Mouse (Mus musculus) lung, postnatal 0 days (tissue): ENCODE results near the gene Clip2. TPM values are rescaled to one million over a fixed set of nuclear protein-coding genes. Genes with fewer than 3 reads are reported as not detected.

Experiments used
- ATAC-seq: fragments of 200-750 bp; cut with Nextera tagmentation; 2 replicates; pipeline ENCODE4 v1.8.0; 2017; ENCODE audit warnings: moderate library complexity
- DNase-seq: peaks from one replicate; pipeline ENCODE4 v3.0.0-alpha.2; 2016; ENCODE audit warnings: low spot score
- H3K27ac ChIP-seq: fragments of 300-500 bp; sonication (generic); 2 replicates; pipeline ENCODE4 v1.5.1; 2014; ENCODE audit warnings: antibody characterized with exemption, mild to moderate bottlenecking, low read length, mixed read lengths
- H3K27me3 ChIP-seq: fragments of 300-500 bp; sonication (generic); replicated peaks from 2 replicates; pipeline ENCODE4 v1.6.1; 2014; ENCODE audit warnings: low read length, mixed read lengths; ENCODE audit not compliant: insufficient read depth
- H3K36me3 ChIP-seq: fragments of 300-500 bp; sonication (generic); 2 replicates; pipeline ENCODE4 v1.6.1; 2014; ENCODE audit warnings: low read length, mixed read lengths; ENCODE audit not compliant: insufficient read depth
- H3K4me1 ChIP-seq: fragments of 300-500 bp; sonication (generic); 2 replicates; pipeline ENCODE4 v1.6.1; 2014; ENCODE audit warnings: antibody characterized with exemption, low read depth, low read length, mixed read lengths; ENCODE audit not compliant: insufficient read depth
- H3K4me2 ChIP-seq: fragments of 300-500 bp; sonication (generic); replicated peaks from 2 replicates; pipeline ENCODE4 v1.6.1; 2014; ENCODE audit warnings: low read depth, mild to moderate bottlenecking, low read length, moderate library complexity, mixed read lengths
- H3K4me3 ChIP-seq: fragments of 300-500 bp; sonication (generic); 2 replicates; pipeline ENCODE4 v1.5.1; 2014; ENCODE audit warnings: low read depth, low read length
- H3K9ac ChIP-seq: fragments of 300-500 bp; sonication (generic); replicated peaks from 2 replicates; pipeline ENCODE4 v1.6.1; 2014; ENCODE audit warnings: low read depth, mild to moderate bottlenecking
- H3K9me3 ChIP-seq: fragments of 300-500 bp; sonication (generic); 2 replicates; pipeline ENCODE4 v1.6.1; 2016; ENCODE audit warnings: low read length, mixed read lengths
- CTCF ChIP-seq: IDR thresholded peaks from 2 replicates; pipeline ENCODE4 v1.5.1; 2016; ENCODE audit warnings: antibody characterized with exemption, mild to moderate bottlenecking
- EP300 ChIP-seq: IDR thresholded peaks from 2 replicates; pipeline ENCODE4 v1.6.1; 2016; ENCODE audit warnings: antibody characterized with exemption, mild to moderate bottlenecking, control low read depth
- WGBS: fragments of 180-500 bp; shearing (Covaris S2); extraction: QIAGEN DNeasy Blood & Tissue Kit; methylation state at CpG from one replicate; pipeline ENCODE4 v1.1.7; 2014; 5-methylcytosine and 5-hydroxymethylcytosine counted together
- polyA plus RNA-seq: library from polyadenylated mRNA; unstranded; fragments of >200 nt; fragmentation: Nextera tagmentation; extraction: Ambion mirVana; gene quantifications from 2 replicates; pipeline ENCODE4 v1.2.1, GENCODE M21; 2015

Gene Clip2
- polyA plus RNA-seq, 1 experiment from 2014 or later, result 3.0 TPM

DNA sequence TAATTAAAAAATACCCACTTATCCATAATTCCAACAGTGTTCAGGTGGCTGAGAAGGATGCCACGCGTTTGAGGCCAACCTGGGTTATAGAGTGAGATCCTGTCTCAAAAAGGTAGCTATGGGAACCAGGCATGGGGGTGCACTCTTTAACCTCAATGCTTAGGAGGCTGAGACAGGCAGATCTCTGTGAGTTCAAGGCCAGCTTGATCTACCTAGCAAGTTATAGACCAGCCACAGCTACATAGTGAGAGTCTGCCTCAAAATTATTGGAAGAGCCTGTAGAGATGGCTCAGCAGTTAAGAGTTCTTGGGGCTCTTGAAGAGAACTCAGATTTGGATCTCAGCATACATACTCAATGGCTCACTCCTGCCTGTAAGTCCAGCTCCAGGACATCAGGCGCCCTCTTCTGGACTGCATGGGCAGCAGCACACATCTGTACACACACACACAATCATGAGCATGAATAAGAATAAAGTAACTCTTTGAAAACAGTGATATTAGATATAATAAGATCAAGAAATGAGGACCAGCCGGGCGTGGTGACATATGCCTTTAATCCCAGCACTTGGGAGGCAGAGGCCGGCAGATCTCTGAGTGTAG, 77.1 kb downstream of the Clip2 start:
- WGBS, result 93% methylated on average over 6 of the region's 6 CpGs
- H3K4me3 ChIP-seq, result no peak overlapping the region
- H3K4me2 ChIP-seq, result no peak overlapping the region
- DNase-seq, result no peak
- no peak overlapping the region for H3K9ac ChIP-seq
- H3K9me3 ChIP-seq, result no peaks in the 10 kb centered on the region
- H3K27me3 ChIP-seq, result no peaks in the 10 kb centered on the region
- no peak overlapping the region for H3K27ac ChIP-seq
- TF ChIP-seq EP300 (no peak), CTCF (peak; percentile 39)
- H3K36me3 ChIP-seq, result no peaks in the 10 kb centered on the region
- ATAC-seq, result no peak
- H3K4me1 ChIP-seq, result no peaks in the 10 kb centered on the region

- H3K9me3 ChIP-seq, result no peaks in the 10 kb centered on the region
- ATAC-seq (no peak), DNase-seq (no peak)
- H3K4me3 ChIP-seq, result no peak overlapping the region
- WGBS, result 68% methylated on average over 2 of the region's 2 CpGs
- H3K4me1 ChIP-seq, result no peaks in the 10 kb centered on the region
- TF ChIP-seq CTCF, result peak; percentile 66
- TF ChIP-seq EP300, result no peak
- H3K36me3 ChIP-seq, result no peaks in the 10 kb centered on the region
- H3K4me2 ChIP-seq, result no peak overlapping the region
- no peak overlapping the region for H3K27ac ChIP-seq
- H3K27me3 ChIP-seq, result no peaks in the 10 kb centered on the region
- no peak overlapping the region for H3K9ac ChIP-seq
Measured at GRCm38 (mm10) chr5:134473902-134474301, 78.3 kb downstream of the Clip2 start.

DNA sequence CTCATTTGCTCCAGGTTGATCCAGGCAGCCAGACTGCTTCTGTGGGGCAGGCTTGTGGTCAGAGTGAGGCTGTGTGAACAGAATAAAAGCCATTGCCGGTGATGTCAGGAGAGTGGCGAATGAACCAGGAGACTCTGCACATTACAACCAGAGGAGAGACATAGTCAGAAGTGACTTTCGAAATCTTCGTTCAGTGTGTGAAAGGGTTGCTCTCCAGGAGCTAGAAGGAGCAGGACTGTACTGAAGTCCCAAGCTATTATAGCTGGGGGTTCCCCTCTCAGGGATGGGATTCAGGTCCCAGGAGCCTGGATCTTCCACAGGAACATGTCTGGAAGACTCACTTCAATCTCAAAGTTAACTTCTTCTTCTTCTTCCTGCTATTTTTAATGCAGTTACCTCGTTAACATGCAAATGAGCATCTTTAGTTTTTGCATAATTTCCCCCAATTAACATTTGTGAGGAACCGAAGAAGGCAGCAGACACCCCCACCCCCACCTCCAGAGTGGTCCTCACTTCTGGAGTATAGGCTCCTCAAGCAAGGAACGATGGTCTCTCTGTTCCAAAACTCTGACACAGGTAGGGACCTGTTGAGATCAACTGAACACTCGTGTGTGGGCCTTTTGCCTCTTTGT, 81.6 kb downstream of the Clip2 start:
- Histone ChIP-seq H3K27ac (no peak overlapping the region), H3K4me2 (no peak overlapping the region), H3K9me3 (no peaks in the 10 kb centered on the region), H3K4me1 (0 out of 2 replicates have a peak, but pooled peaks cover 3% of the 10 kb centered on the region), H3K27me3 (no peaks in the 10 kb centered on the region), H3K36me3 (no peaks in the 10 kb centered on the region), H3K4me3 (no peak overlapping the region), H3K9ac (no peak overlapping the region)
- TF ChIP-seq EP300, result no peak
- TF ChIP-seq CTCF, result no peak
- WGBS, result 75% methylated on average over 8 of the region's 8 CpGs
- no peak for ATAC-seq
- DNase-seq, result no peak

GRCm38 (mm10) chr5:134469559-134470150, 82.6 kb downstream of the Clip2 start:
- WGBS, result 80% methylated on average over 7 of the region's 7 CpGs
- Histone ChIP-seq H3K4me3 (no peak overlapping the region), H3K4me2 (no peak overlapping the region), H3K9ac (no peak overlapping the region), H3K36me3 (no peaks in the 10 kb centered on the region), H3K4me1 (0 out of 2 replicates have a peak, but pooled peaks cover 3% of the 10 kb centered on the region), H3K9me3 (no peaks in the 10 kb centered on the region), H3K27ac (no peak overlapping the region), H3K27me3 (no peaks in the 10 kb centered on the region)
- DNase-seq (no peak), ATAC-seq (no peak)
- no peak for TF ChIP-seq CTCF

- Histone ChIP-seq H3K27ac (no peak overlapping the region), H3K9me3 (no peaks in the 10 kb centered on the region), H3K36me3 (no peaks in the 10 kb centered on the region), H3K4me3 (no peak overlapping the region), H3K4me2 (no peak overlapping the region), H3K4me1 (0 out of 2 replicates have a peak, but pooled peaks cover 3% of the 10 kb centered on the region), H3K27me3 (no peaks in the 10 kb centered on the region), H3K9ac (no peak overlapping the region; the same call in 1 of the 2 replicates)
- ATAC-seq (no peak), DNase-seq (no peak)
- TF ChIP-seq CTCF (no peak), EP300 (no peak)
- WGBS, result 64% methylated on average over 10 of the region's 10 CpGs
Measured at GRCm38 (mm10) chr5:134468158-134468765, 84.0 kb downstream of the Clip2 start.

DNA sequence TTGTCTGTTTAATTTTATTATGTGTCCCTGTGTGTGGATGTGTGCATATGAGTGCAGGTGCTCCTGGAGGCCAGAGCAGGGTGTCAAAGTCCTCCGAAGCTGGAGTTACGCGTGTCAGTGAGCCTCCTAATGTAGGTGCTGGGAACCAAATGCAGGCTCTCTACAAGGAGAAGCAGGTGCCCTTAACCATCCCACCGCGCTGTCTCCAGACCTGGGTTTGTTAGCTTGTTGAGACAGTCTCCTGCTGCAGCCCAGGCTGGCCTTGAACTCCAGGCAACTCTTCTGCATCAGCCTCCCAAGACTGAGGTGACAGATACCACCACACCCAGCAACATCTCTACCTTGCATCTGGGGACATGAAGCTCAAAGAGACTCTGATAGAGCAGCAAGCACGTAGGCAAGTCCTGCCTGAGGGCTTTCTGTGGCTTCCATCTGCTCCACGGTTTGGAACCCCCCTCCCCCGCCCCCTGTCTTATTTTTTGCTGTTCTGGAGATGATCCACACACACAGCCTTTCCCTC, 85.1 kb downstream of the Clip2 start:
- WGBS, result 63% methylated on average over 8 of the region's 8 CpGs
- Histone ChIP-seq H3K27me3 (no peaks in the 10 kb centered on the region), H3K9ac (no peak overlapping the region), H3K27ac (no peak overlapping the region), H3K4me2 (no peak overlapping the region), H3K36me3 (no peaks in the 10 kb centered on the region), H3K4me1 (0 out of 2 replicates have a peak, but pooled peaks cover 3% of the 10 kb centered on the region), H3K4me3 (no peak overlapping the region), H3K9me3 (no peaks in the 10 kb centered on the region)
- TF ChIP-seq CTCF (no peak), EP300 (no peak)
- DNase-seq (no peak), ATAC-seq (no peak)
